Mouse (Mus musculus): ENCODE results near the gene Med13l.

Gene Med13l

DNA sequence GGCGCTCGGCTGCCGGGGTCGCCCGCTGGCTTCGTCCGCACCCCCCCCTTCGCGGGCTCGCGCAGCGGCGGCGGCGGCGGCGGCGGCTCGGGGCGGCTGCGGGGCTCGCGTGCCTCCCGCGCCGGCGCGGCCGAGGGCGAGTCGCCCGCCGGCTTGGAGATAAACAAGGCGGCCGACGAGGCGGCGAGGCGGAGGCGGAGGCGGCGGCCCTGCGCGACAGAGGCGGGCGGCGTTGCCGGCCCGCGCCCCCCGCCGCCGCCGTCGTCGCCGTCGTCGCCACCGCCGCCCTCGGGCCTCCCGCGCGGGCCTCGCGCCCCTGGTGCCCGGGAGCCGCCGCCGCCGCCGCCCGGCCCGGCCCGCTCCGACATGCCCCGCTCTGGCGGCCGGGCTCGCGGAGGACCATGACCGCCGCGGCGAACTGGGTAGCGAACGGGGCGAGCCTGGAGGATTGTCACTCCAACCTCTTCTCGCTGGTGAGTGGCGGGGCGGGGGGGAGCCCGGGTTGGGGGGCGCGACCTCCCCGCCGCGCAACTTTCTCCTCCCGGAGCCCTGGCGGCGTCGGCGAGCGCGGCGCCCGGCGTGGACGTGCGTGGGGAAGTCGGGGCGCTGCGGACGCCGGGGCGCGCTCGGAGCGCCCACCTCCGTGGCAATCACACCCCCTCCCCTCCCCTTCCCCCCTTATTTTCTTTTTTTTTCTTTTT lies at the start of gene Med13l:
Gene Med13l (plus strand): TSS at position 295 of the 701 bp plus-strand sequence.
- DNase-seq (ENCODE audit: low read depth, low spot score) = peak; percentile 43

DNA sequence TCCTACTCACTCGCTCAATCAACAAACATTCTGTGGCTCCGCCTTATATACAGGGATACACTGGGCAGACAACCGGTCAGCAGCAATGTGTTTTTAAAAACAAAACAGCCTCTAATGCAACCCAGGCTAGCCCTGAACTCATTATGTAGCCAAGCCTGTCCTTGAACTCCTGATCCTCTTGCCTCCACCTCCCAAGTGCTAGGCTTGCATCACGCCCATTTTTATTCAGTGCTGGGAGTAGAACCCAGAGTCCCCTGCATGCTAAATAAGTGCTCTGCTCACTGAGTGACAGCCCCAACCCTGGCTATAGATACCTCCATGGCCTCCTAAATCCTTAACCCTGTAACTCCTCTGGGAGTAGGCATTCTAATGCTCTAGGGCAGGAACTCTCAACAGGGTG lies 49.5 kb upstream of the Med13l start:
- no peak for DNase-seq (ENCODE audit: low read depth, low spot score)

DNA sequence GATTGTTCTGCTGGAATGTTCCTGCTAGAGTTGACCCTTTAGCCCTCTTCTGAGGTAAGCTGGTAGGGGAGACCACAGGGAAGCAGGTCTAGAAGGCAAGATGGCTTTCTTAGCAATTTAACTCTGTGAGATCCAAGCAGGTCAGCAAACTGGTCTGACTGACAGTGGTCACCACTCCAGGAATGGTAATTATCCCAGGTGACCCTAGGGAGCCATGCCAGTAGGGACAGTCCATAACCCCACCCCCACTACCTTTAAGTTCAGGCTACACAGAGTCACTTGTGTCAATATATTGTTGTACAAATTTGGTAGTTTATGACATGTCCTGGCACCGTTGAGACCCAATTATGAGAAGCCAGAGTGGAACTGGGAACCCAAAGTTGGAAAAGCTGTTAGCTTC lies 47.5 kb upstream of the Med13l start:
- no peak for DNase-seq (ENCODE audit: low read depth, low spot score)

DNA sequence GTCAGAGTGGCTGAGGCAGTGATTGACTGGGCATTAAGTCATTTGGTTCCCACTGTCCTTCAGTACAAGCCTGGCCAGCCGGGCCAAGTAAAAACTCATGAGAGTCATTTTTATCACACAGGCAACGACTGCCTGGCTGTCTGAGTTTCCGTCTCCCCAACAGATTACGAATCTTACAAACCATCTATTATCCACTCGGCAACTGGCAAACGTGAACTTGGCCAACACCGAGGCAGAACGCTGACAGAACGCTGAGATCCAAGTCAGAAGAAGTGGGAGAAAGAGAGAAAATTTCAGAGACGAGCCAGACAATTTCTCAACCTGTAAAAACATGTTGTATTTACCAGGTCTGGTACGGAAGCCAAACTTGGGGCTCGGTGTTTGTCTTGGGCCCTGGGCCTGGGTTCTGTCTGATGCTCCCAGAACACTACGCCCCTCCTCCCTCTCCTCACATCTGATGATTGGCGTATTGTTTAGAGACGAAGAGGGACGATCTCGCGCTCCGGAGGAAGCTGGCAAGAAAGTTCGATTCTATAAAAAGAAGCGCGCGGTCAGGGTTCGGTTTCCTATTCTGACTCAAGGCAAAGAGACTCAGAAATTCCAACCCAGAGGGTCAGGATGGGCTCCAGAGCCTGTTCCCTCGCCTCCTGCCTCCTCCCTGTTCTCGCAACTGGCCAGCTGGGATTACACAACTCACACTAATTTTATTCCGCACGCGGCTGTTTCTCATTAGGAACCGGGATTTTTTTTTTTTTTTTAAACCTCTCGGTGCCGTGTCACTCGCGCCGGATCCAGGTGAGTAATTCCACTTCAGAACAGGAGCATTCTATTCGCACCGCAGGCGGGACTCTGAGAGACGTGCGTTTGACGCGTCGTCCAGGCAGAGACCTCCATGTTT lies 46.6 kb upstream of the Med13l start:
- peak; percentile 45 for DNase-seq (ENCODE audit: low read depth, low spot score)

DNA sequence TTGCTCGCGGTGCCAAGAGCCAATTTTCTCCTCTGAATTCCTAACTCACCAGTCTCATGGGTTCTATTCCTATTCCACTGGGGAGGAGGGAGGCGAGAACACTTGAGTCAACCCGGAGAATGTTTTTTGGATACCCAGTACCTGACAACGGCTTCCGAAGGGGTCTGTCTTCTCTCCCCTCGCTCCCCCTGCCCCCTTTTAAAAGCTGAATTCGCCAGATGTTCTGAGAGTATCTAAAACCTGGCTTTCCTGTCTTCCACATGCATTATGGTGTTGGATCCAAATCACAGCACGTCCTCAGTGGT lies 46.0 kb upstream of the Med13l start:
- DNase-seq (ENCODE audit: low read depth, low spot score) = no peak

DNA sequence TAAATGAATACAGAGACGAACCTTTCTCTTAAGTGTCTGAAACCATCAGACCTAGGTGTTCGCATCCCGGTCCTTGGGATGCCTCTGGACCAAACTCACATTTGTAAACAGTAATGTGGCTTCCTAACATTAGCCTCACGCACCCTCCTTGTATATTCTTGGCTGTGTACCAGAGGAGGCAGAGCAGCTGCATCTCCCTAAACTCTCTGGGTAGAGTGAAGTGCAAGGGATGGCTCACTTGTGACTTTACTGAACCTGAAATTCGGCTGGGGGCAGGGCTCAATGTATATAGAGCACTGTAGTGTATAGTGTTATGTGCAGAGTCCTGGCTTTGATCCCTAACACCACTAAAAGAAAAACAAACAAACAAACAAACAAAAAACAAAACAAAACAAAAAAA lies 45.6 kb upstream of the Med13l start:
- DNase-seq (ENCODE audit: low read depth, low spot score) = no peak

DNA sequence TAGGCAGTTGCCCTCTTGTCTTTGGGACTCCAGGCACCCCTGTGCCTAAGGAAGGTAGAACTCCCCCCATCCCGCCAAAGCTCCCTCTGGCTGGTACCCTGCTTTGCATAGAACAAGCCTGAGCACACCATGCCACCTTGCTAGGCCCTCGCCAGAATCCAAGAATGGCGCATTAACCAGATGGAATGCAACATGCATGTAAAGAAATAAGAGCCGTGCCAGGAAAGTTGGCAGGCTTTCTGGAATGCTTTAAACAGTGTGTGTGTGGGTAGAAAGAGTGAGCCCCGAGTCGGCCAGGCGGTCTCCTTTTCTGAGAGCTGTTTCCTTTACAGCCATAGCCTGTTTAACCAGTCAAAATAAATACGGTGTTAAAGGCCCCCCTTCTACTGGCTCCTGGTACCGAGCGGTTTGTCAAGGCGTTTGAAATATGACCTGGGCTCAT lies 45.2 kb upstream of the Med13l start:
- DNase-seq (ENCODE audit: low read depth, low spot score) = peak; percentile 52

DNA sequence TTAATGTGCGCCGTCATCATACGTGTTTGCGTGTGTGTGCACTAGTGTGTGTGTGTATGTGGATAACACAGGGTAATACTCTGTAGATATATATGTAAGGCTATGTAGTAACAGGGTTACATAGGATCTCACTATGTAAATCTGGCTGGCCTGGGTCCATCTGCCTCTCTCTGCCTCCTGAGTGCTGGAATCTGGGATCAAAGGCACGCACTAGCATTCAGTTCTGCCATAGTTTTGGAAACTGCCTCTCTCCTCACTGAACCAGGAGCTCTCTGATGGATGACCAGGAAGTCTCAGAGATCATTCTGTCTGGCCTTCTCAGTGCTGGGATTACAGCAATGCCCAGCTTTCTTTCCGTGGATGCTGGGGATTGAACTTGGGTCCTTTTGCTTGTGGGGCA lies 44.4 kb upstream of the Med13l start:
- DNase-seq (ENCODE audit: low read depth, low spot score) = no peak

DNA sequence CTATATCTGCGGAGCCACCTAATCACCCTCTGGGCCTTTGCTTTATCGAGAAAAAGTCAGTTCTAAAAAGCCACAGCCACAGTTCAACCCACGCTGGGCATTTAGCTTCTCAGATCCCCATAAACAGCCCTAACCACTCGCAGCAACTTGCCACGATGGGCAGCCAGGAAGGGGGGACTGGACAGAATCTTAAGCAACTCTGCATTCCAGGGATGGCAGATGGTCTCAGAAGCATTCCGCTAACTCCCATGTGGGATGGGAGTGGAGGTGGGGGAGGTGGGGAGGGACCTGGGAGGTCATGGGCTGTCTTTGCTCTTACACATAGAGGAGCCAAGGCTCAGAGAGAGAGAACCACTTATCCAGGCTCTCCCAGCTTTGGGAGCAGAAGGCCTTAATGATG lies 44.0 kb upstream of the Med13l start:
- no peak for DNase-seq (ENCODE audit: low read depth, low spot score)

DNA sequence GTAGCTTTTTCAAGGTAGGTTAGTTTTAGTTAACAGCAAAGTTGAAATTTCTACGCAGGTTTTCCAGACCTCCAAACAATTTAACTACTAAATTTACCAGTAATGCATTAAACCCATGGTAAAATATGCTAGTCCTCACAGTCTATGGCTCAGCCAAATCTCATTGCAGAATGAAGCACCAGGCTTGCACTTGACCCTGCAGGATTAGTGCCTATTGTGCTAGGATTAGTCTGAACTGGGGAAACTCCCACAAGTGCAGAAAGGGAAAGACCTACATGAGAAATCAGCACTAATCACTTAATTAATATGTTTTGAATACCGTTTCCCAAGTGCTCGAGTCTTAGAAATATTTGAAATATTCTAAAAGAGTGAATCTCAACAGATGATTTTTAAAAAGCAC lies 40.0 kb upstream of the Med13l start:
- no peak for DNase-seq (ENCODE audit: low read depth, low spot score)

DNA sequence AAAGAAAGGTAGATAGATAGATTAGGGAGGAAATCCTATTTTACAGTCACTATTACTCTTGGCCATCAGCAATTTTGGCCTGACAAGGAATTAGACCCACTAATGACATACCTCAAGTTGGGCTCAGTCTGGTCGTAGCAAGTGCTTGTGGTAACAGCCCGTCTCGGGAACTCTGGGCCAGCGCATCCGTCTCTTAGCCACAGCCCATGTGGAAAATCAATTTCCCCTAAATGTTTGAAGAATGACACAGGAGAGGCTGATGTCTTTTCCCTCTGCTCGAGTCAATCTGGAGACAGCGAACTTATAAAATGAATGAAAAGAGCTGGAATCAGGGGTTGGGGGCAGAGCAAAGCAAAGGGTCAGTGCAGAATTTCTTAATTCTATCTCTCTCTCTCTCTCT lies 36.1 kb upstream of the Med13l start:
- DNase-seq (ENCODE audit: low read depth, low spot score) = no peak

DNA sequence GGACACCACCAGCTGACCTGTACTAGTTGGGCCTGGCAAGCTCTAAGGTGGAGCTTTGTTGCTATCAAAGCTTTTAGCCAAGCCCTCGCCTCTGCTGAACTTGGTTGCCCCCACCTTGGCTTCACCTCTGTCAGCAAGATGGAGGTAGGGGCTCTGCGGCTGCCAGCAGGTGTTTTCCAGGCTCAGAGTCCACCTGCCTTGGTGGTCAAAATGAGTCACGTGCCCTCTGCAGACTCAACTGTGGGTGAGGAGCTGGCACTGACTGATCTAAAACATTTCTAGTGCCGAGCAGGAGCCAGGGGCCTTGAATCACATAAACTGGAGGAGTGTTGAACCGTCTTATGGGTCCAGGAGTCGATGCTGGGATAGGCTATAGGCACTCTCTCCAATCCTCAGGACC lies 34.8 kb upstream of the Med13l start:
- DNase-seq (ENCODE audit: low read depth, low spot score) = no peak

- DNase-seq (ENCODE audit: low read depth, low spot score) = peak; percentile 57
Observed at GRCm38 (mm10) chr5:118526504-118526903, 34.0 kb upstream of the Med13l start.

DNA sequence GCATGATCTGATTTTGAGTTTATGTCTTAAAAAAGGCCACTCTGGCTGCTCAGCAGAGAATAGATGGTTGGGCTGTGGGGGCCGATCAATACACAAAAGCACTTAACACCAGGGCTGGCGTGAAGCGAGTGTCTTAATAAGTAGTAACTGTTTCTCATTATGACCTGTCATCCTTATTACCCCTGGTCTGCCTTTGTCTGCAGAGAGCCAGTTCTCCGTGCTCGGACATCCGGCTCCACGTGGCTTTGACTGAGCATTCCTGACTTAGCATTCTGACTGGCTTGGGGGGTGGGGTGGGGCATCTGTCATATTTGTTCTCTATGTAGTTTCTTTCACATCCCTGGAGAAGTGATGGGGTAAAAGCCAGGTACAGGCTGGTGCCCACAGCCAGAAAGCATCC lies 31.2 kb upstream of the Med13l start:
- DNase-seq (ENCODE audit: low read depth, low spot score) = no peak

GRCm38 (mm10) chr5:118532125-118532524 lies 28.4 kb upstream of the Med13l start:
- DNase-seq (ENCODE audit: low read depth, low spot score) = no peak

- DNase-seq (ENCODE audit: low read depth, low spot score) = no peak
Observed at GRCm38 (mm10) chr5:118532659-118533058, 27.8 kb upstream of the Med13l start.

DNA sequence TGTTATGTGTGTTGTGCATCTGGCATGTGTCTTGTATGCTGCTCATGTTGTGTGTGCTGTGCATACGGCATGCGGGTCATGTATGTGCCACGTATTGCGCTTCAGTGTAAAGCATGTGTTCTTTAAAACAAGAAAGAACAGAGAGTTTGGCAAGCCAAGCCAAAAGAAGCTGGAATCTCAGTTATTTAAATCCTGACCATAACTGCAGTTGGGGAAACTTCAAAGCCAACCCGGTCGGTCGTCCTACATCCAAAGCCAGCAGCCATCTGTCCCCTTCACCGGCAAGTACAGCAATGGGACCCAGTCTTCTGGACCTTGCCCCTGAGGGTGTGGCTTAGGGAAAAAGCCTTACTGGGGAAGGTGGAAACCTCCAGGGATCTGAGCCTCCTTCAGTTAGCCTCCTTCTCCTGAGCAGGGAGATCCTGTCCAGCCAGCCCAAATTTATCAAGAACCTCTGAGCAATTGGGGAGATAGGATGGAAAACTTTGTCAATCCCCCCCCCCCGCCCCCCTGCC lies 26.0 kb upstream of the Med13l start:
- no peak for DNase-seq (ENCODE audit: low read depth, low spot score)

DNA sequence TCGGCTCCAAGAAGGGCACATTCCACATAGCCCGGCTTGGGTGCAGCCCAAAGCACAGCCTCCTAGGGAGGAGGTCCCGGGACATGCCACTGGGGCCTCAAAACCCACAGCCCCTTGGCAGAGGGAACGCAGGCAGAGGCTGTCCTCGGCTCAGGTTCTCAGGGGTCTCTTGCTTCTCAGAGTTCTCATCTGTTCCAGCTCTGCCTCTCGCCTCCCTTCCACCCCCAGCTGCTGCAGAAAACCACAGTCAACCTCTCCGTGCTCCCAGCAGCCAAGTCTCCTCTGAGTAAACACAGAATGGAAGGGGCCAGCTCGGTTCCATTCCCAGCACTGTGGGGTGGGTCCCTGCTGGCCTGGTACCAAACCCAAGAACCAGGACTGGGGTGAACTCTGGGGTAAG lies 25.3 kb upstream of the Med13l start:
- no peak for DNase-seq (ENCODE audit: low read depth, low spot score)

DNA sequence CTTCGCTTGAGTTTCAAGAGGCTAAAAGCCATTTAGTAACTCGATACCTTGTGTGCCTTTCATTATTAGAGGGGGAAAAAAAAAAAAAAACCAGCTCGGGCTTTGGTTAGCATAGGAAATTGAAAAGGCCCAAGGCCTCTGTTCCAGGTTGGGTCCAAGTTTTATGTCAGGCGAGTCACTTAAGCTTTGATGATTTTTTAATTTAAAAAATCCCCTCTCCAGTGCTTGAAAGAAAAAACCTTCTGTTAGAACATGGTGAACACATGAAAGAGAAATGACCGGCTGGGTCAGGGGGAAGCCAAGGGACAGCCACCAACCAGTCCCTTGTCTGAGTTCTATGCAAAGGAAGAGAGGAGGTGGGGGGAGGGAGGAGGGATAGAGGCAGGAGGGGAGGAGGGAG lies 22.0 kb upstream of the Med13l start:
- DNase-seq (ENCODE audit: low read depth, low spot score) = peak; percentile 79

GRCm38 (mm10) chr5:118543816-118544215 lies 16.7 kb upstream of the Med13l start:
- no peak for DNase-seq (ENCODE audit: low read depth, low spot score)

- no peak for DNase-seq (ENCODE audit: low read depth, low spot score)
Observed at GRCm38 (mm10) chr5:118550493-118550892, 10.0 kb upstream of the Med13l start.

GRCm38 (mm10) chr5:118553290-118553689 lies 7.2 kb upstream of the Med13l start:
- no peak for DNase-seq (ENCODE audit: low read depth, low spot score)

GRCm38 (mm10) chr5:118555305-118555704 lies 5.2 kb upstream of the Med13l start:
- DNase-seq (ENCODE audit: low read depth, low spot score) = no peak
